Mouse (Mus musculus) limb, embryonic 13.5 days (tissue): ENCODE results near the gene Tagln3. TPM values are rescaled to one million over a fixed set of nuclear protein-coding genes. Genes with fewer than 3 reads are reported as not detected.
A peak's percentile ranks its signal among the peaks of the same experiment; 100 is the strongest.

Experiments used
- ATAC-seq: fragments of 200-750 bp; cut with Nextera tagmentation; 2 replicates; pipeline ENCODE4 v1.8.0; 2017; ENCODE audit warnings: low read depth, moderate number of reproducible peaks, moderate TSS enrichment; ENCODE audit not compliant: low FRiP score
- H3K27ac ChIP-seq: fragments of 300-500 bp; sonication (generic); 2 replicates; pipeline ENCODE4 v1.5.1; 2015; ENCODE audit warnings: inconsistent platforms, mild to moderate bottlenecking, moderate library complexity
- H3K27me3 ChIP-seq: fragments of 300-500 bp; sonication (generic); 2 replicates; pipeline ENCODE4 v1.6.1; 2015; ENCODE audit warnings: mild to moderate bottlenecking, inconsistent platforms
- H3K36me3 ChIP-seq: fragments of 300-500 bp; sonication (generic); 2 replicates; pipeline ENCODE4 v1.6.1; 2015; ENCODE audit warnings: inconsistent platforms, mild to moderate bottlenecking, moderate library complexity
- H3K4me1 ChIP-seq: fragments of 300-500 bp; sonication (generic); 2 replicates; pipeline ENCODE4 v1.6.1; 2015; ENCODE audit warnings: inconsistent platforms
- H3K4me2 ChIP-seq: fragments of 300-500 bp; sonication (generic); replicated peaks from 2 replicates; pipeline ENCODE4 v1.6.1; 2015; ENCODE audit warnings: inconsistent platforms, mild to moderate bottlenecking, moderate library complexity
- H3K4me3 ChIP-seq: fragments of 300-500 bp; sonication (generic); 2 replicates; pipeline ENCODE4 v1.5.1; 2015; ENCODE audit warnings: moderate library complexity, mild to moderate bottlenecking, inconsistent platforms
- H3K9ac ChIP-seq: fragments of 300-500 bp; sonication (generic); 2 replicates; pipeline ENCODE4 v1.6.1; 2015; ENCODE audit warnings: mild to moderate bottlenecking, inconsistent platforms
- H3K9me3 ChIP-seq: fragments of 300-500 bp; sonication (generic); 2 replicates; pipeline ENCODE4 v1.6.1; 2016; ENCODE audit warnings: inconsistent platforms
- WGBS: fragments of 180-500 bp; shearing (Covaris S2); methylation state at CpG from one replicate; pipeline ENCODE4 v1.1.7; 2015; 5-methylcytosine and 5-hydroxymethylcytosine counted together
- polyA plus RNA-seq: library from polyadenylated mRNA; unstranded; fragments of >200 nt; fragmentation: Nextera tagmentation; extraction: Ambion mirVana; gene quantifications from 2 replicates; pipeline ENCODE4 v1.2.1, GENCODE M21; 2015

Gene Tagln3
- polyA plus RNA-seq, 1 experiment from 2014 or later: 18.2 TPM

DNA sequence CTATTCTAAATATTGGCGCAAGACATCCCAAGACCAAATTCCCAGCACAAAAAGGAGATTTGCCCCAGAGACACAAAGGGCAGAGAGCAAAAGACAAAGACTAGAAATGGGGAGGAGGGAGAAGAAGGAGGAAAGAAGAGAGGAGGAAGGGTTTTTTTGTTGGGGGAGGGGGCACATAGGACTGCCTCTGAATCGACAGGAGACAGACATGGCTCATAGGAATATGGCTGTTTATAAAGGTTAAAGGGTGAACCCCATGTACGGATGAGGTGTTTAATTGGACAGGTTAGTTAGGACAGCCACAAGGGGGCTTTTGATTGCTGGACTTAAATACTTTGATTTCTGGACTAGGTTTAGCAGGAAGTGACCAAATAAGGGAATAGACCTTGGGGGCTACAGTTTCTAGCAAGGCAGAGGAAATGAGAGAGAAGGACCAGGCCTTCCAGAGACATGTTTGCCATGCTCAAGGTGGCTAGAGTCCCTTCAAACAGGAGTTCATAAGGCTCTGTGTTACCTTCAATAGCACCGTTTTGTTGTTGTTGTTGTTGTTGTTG, 19.3 kb upstream of the Tagln3 start:
- Histone ChIP-seq H3K27me3 (no peaks in the 10 kb centered on the region), H3K4me2 (peak overlapping the region; percentile 67), H3K9ac (no peak overlapping the region), H3K9me3 (no peaks in the 10 kb centered on the region), H3K4me1 (peaks cover 17% of the 10 kb centered on the region), H3K4me3 (peak overlapping the region; percentile 73; the same call in 1 of the 2 replicates), H3K27ac (peak overlapping the region; percentile 34; the same call in 1 of the 2 replicates), H3K36me3 (peaks cover 24% of the 10 kb centered on the region)
- WGBS: 59% methylated on average over 4 of the region's 4 CpGs
- no peak for ATAC-seq

DNA sequence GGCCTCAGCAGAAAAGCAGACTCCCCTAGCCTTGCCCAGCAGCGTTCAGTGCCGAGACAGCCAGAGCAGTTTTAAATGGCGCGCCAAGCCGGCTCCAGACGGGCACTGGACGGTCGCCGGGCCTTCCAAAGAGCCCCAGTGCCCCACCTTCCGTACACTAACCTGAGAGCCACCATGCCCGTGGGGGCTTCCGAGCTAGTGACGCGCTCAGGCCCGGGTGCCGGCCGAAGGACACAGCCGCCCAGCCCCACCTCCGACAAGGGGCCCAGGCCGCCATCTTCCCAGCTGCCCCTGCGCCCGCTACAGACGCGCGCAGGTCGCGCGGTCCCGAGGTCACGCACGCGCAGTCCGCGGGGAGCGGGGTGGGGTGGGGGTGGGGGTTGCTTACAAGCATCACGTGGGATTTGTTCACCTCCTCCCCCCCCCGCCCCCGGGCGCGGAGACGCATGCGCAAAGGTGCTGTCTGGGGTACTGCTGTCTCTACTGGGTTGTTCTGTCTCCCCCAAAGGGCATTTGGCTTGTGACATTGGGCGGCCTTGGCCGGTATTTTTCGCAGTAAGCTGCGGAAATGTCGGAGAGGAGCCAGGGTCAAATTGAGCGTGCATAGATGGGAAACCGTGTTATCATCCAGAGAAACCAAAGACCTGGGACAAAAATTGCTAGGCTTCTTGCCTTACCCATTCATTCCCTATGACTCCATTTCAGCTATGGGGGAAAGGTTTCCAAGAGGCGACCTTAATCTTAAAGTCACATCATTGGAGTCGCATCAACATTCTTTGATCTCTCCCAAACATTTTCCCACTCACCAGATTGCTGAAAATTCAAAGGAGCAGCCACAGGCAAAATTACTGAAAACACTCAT, 18.4 kb upstream of the Tagln3 start, which contains the start of gene Abhd10:
Gene Abhd10, minus strand, starts transcription at position 341 of the 862 bp plus-strand sequence.
- H3K9ac ChIP-seq: peak within 1 kb of the TSS; percentile 88
- peaks cover 16% of the 10 kb centered on the region for H3K36me3 ChIP-seq
- WGBS: under 1% methylated on average over 50 of the region's 51 CpGs
- peak within 1 kb of the TSS; percentile 67 for H3K4me2 ChIP-seq
- peak; percentile 98 for ATAC-seq
- peaks cover 17% of the 10 kb centered on the region for H3K4me1 ChIP-seq
- H3K9me3 ChIP-seq: no peaks in the 10 kb centered on the region
- no peaks in the 10 kb centered on the region for H3K27me3 ChIP-seq
- H3K27ac ChIP-seq: peak within 1 kb of the TSS; percentile 88
- peak within 1 kb of the TSS; percentile 73 for H3K4me3 ChIP-seq

DNA sequence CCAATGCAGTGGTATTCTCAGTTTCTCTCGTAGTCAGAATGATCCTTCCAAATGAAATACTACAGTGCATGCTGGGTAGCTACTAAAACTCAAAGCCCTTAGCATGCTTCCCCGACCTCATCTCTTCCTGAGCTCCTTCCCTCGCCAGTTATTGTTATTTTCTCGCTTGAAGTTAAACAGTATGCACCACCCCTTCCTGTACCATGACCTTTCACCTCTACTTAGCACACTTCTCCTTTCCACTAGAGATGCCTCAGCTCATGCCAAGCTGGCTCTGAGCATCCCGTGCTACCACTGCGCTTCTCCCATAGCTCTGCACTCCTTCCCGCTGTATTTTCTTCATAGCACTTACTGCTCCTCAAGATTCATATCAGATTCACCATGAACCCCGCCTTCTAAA, 13.5 kb upstream of the Tagln3 start:
- Histone ChIP-seq H3K4me1 (peaks cover 9% of the 10 kb centered on the region), H3K27ac (no peak overlapping the region), H3K9ac (no peak overlapping the region), H3K4me2 (no peak overlapping the region), H3K9me3 (no peaks in the 10 kb centered on the region), H3K27me3 (no peaks in the 10 kb centered on the region), H3K4me3 (no peak overlapping the region), H3K36me3 (peaks cover 48% of the 10 kb centered on the region)
- WGBS: 89% methylated on average over 8 of the region's 8 CpGs
- no peak for ATAC-seq

DNA sequence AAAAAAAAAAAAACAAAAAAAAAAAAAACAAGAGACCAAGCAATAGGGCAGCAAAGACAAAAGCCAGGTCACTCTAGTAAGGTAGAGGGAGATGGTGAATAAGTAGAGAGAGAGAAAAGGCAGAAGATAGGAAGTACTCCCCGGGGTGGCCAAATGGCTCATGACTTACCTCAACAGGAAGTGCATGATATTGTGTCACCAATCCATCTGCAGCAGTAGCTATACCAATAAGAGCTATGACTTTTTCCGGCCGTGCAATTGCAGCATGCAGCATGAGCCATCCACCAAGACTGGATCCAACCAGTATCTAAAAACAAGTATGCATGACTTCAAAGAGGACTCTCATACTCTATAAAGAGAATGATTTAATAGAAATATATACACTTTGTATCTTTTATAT, 12.3 kb upstream of the Tagln3 start:
- no peaks in the 10 kb centered on the region for H3K9me3 ChIP-seq
- peaks cover 52% of the 10 kb centered on the region for H3K36me3 ChIP-seq
- H3K4me3 ChIP-seq: no peak overlapping the region
- ATAC-seq: no peak
- no peak overlapping the region for H3K4me2 ChIP-seq
- H3K27me3 ChIP-seq: no peaks in the 10 kb centered on the region
- H3K4me1 ChIP-seq: peaks cover 9% of the 10 kb centered on the region
- 89% methylated on average over 3 of the region's 3 CpGs for WGBS
- H3K27ac ChIP-seq: no peak overlapping the region
- H3K9ac ChIP-seq: no peak overlapping the region

DNA sequence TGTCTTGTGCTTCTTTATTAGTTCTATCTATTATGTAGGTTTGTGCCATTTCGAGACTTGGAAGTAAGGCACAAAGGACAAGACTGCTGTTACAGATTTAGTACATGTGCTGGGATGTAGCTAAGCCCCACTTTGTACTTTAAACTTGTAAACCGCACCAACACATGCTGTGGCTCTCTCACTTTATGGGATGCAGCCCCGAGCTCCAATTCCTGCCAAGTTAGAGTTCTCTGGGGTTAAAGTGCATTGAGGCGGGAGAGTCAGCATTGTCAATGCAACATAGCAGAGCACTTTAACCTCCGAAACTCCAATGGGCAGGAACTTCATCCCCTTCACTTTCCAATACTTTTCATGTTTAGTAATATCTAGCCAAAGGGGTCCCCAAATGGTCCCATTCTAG, 4.8 kb upstream of the Tagln3 start:
- Histone ChIP-seq H3K36me3 (peaks cover 43% of the 10 kb centered on the region), H3K4me3 (no peak overlapping the region), H3K9ac (no peak overlapping the region), H3K27me3 (no peaks in the 10 kb centered on the region), H3K9me3 (no peaks in the 10 kb centered on the region), H3K4me1 (peaks cover 7% of the 10 kb centered on the region), H3K27ac (no peak overlapping the region), H3K4me2 (no peak overlapping the region)
- 68% methylated on average over 5 of the region's 5 CpGs for WGBS
- no peak for ATAC-seq

DNA sequence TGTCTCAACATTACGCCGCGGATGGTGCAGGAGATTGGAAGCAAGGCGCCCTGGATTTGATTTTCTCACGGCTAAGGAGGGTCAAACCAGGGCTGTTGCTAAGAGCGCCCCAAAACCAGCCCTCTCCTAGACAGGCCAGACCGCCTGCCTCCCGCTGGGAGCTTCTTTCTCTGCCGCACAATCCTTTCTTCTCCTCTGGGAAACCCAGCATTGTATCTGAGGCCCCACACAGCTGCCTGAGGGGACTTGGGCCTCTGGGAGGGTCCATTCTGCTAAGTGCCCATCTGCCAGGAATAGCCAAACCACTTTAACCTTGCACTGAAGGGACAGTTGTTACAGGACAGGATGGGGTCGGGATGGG, 314 bp upstream of the Tagln3 start:
- H3K4me2 ChIP-seq: peak overlapping the region; percentile 91
- no peaks in the 10 kb centered on the region for H3K27me3 ChIP-seq
- WGBS: 3% methylated on average over 10 of the region's 10 CpGs
- peaks cover 28% of the 10 kb centered on the region for H3K36me3 ChIP-seq
- H3K9ac ChIP-seq: peak overlapping the region; percentile 75
- H3K4me1 ChIP-seq: peaks cover 23% of the 10 kb centered on the region
- H3K4me3 ChIP-seq: peak overlapping the region; percentile 59
- no peak overlapping the region for H3K27ac ChIP-seq
- H3K9me3 ChIP-seq: no peaks in the 10 kb centered on the region
- ATAC-seq: peak; percentile 60; the same call in 1 of the 2 replicates

DNA sequence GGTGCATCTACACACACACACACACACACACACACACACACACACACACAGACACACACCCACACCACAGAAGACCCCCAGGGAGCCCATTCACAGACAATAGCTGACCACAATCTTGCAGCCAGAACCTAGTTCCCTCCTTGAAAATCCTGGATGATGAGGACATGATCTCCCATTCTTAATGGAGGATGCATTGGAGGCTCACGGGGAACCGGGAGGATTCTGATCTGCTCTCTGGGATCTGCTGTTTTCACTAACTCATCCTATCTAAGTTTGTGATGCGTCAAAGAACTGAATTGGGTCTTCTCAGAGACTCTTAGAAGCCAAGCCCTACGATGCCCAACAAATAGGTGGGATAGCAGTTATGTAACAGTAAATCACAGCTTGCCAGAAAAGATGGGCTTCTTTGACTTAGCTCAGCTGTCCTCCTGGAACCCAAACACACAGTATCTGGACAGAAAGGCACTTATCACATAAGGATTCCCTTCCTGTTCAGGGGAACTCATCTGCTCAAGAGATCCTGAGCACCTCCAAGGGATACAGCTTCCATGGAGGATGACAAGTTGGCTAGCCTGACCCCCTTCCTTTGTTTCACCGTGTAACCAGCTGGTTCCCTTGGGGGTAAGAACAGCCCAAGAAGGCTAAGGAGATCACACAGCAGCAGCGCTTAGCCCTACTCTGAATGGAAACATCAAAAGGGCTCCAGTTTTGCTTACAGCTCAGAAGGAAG, 1.1 kb downstream of the Tagln3 start:
- ATAC-seq: peak; percentile 37; the same call in 1 of the 2 replicates
- H3K27ac ChIP-seq: no peak overlapping the region
- peak overlapping the region; percentile 59 for H3K4me3 ChIP-seq
- peaks cover 24% of the 10 kb centered on the region for H3K36me3 ChIP-seq
- H3K9ac ChIP-seq: peak overlapping the region; percentile 75
- peak overlapping the region; percentile 91 for H3K4me2 ChIP-seq
- no peaks in the 10 kb centered on the region for H3K27me3 ChIP-seq
- 57% methylated on average over 6 of the region's 6 CpGs for WGBS
- H3K9me3 ChIP-seq: no peaks in the 10 kb centered on the region
- peaks cover 23% of the 10 kb centered on the region for H3K4me1 ChIP-seq

DNA sequence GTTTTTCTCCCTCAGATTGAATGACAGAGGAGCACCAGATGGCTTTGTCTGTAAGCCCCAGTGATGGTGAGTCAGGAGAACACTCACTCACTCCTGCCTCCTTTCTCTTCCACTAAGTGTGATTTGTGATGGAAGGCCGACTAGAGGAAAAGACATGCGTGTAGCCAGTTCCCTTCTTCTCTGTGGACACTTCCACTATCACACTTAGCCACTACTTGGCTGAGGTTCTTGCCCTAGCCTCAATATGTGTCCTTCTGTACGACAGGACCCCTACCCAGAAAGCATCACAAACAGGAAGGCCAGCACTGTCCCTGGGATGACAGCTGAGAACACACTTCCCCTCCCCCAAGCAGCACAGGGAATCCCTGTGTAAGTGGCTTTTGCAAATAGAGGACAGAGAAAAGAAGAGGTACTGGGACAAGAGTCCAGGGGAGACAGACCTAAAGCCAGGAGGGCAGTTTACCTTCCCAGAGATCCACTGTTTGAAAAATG, 1.9 kb downstream of the Tagln3 start:
- H3K9ac ChIP-seq: no peak overlapping the region
- no peak for ATAC-seq
- no peaks in the 10 kb centered on the region for H3K27me3 ChIP-seq
- 84% methylated on average over 3 of the region's 3 CpGs for WGBS
- H3K4me2 ChIP-seq: peak overlapping the region; percentile 91
- H3K4me3 ChIP-seq: no peak overlapping the region
- peaks cover 25% of the 10 kb centered on the region for H3K36me3 ChIP-seq
- H3K9me3 ChIP-seq: no peaks in the 10 kb centered on the region
- H3K27ac ChIP-seq: no peak overlapping the region
- H3K4me1 ChIP-seq: peaks cover 23% of the 10 kb centered on the region

DNA sequence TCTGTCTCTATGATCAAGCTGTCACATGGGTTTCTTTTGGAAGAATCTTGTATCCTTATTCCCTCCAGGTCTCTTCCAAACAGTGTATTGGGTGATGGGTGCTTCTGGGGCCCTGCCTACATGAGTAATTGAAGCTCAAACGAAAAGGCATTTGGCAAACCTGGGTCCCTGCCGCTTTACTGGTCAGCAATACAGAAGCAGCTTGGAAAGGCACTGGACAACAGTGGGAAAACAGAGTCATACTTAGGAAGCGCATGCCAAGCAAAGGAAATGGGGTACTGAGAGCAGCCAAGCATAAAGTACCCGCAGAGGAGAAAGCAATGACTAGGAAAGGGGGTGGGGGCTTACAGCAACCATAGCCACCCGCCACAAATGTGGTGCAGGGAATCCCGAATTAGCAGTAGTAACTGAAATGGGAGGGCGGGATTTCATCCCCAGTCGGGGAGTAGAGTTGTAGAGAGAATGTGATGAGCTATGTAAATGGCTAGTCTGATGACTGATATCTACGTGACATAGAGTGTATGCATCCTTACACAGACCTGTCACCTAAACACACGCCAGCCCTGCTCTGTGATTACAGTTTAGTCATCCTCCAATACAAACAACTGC, 4.3 kb downstream of the Tagln3 start:
- Histone ChIP-seq H3K4me1 (peaks cover 23% of the 10 kb centered on the region), H3K27me3 (no peaks in the 10 kb centered on the region), H3K9me3 (0 out of 2 replicates have a peak, but pooled peaks cover 10% of the 10 kb centered on the region), H3K4me3 (no peak overlapping the region), H3K9ac (no peak overlapping the region), H3K27ac (no peak overlapping the region), H3K36me3 (peaks cover 38% of the 10 kb centered on the region), H3K4me2 (no peak overlapping the region)
- ATAC-seq: no peak
- 87% methylated on average over 10 of the region's 10 CpGs for WGBS

DNA sequence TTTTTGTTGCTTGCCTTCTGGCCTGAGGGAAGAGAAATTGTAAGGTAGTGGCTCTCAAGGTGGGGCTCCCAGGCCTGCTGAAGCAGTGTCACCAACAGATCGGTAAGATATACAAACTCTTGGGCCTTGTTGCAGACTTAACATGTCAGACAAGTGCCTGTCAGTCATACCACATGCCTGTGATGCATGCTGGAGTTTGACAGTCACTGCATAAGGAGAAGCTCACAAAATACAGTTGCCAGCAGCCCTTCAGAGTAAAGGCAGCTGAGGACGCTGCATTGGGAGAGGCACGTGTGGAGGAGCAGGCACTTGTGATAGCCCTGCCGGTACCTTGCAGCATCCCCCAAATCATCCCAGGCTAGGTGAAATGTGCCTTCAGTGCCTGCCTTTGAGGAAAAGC, 6.1 kb downstream of the Tagln3 start:
- Histone ChIP-seq H3K4me3 (no peak overlapping the region), H3K9ac (no peak overlapping the region), H3K27ac (no peak overlapping the region), H3K27me3 (no peaks in the 10 kb centered on the region), H3K36me3 (peaks cover 38% of the 10 kb centered on the region), H3K9me3 (0 out of 2 replicates have a peak, but pooled peaks cover 10% of the 10 kb centered on the region), H3K4me2 (no peak overlapping the region), H3K4me1 (peaks cover 9% of the 10 kb centered on the region)
- ATAC-seq: no peak
- 76% methylated on average over 4 of the region's 4 CpGs for WGBS

DNA sequence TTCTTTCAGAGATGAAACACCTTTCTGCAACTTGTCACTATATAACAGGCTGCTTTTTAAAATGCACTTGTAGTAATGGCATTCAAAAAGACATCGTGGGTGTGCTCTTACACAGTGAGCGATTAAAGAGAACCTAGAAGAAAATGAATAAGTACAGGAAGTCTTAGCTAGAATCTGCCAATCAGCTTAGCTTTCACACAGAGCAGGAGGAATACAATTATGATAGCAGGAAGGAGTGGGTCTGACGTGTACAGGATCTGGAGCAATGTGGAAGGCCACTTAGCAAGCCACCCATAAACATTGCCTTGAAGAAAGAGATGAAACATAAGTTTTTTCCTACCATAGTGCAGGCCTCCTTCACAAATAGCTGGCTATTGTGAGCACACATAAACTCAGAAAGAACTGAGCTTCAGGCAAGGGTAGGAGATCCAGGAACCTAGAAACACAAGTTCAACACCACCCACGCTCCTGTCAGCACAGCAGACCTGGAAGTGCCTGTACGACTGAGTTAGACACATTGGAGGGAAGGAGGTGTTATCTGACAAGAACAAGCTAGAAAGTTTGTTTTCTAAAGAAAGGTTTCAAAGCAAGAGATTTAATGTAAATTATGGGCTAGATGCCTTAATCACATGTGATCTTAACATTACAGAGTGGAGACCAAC, 9.8 kb downstream of the Tagln3 start:
- Histone ChIP-seq H3K4me3 (no peak overlapping the region), H3K4me1 (no peaks in the 10 kb centered on the region), H3K27me3 (no peaks in the 10 kb centered on the region), H3K9me3 (0 out of 2 replicates have a peak, but pooled peaks cover 10% of the 10 kb centered on the region), H3K27ac (no peak overlapping the region), H3K9ac (no peak overlapping the region), H3K36me3 (peaks cover 28% of the 10 kb centered on the region), H3K4me2 (no peak overlapping the region)
- WGBS: 81% methylated on average over 5 of the region's 5 CpGs
- ATAC-seq: no peak
